Mouse (Mus musculus) forebrain, embryonic 16.5 days (tissue): Measurements from ENCODE around the gene Rassf5. TPM values are rescaled to one million over a fixed set of nuclear protein-coding genes. Genes with fewer than 3 reads are reported as not detected.

Experiments used
- ATAC-seq: fragments of 200-750 bp; cut with Nextera tagmentation; 2 replicates; pipeline ENCODE4 v1.8.0; 2017; ENCODE audit warnings: mild to moderate bottlenecking, moderate library complexity
- H3K27ac ChIP-seq: fragments of 300-500 bp; sonication (generic); 2 replicates; pipeline ENCODE4 v1.5.1; 2014; ENCODE audit warnings: low read length, control low read depth
- H3K27me3 ChIP-seq: fragments of 300-500 bp; sonication (generic); replicated peaks from 2 replicates; pipeline ENCODE4 v1.6.1; 2014; ENCODE audit warnings: low read length; ENCODE audit not compliant: control insufficient read depth, insufficient read depth
- H3K36me3 ChIP-seq: fragments of 300-500 bp; sonication (generic); 2 replicates; pipeline ENCODE4 v1.6.1; 2014; ENCODE audit not compliant: control insufficient read depth, insufficient read depth
- H3K4me1 ChIP-seq: fragments of 300-500 bp; sonication (generic); replicated peaks from 2 replicates; pipeline ENCODE4 v1.6.1; 2014; ENCODE audit warnings: low read length; ENCODE audit not compliant: control insufficient read depth, insufficient read depth
- H3K4me2 ChIP-seq: fragments of 300-500 bp; sonication (generic); 2 replicates; pipeline ENCODE4 v1.6.1; 2014; ENCODE audit warnings: mild to moderate bottlenecking, low read length, control low read depth
- H3K4me3 ChIP-seq: fragments of 300-500 bp; sonication (generic); replicated peaks from 2 replicates; pipeline ENCODE4 v1.5.1; 2014; ENCODE audit warnings: mild to moderate bottlenecking, low read length, control low read depth
- H3K9ac ChIP-seq: fragments of 300-500 bp; sonication (generic); replicated peaks from 2 replicates; pipeline ENCODE4 v1.6.1; 2014; ENCODE audit warnings: low read depth, low read length, control low read depth
- H3K9me3 ChIP-seq: fragments of 300-500 bp; sonication (generic); 2 replicates; pipeline ENCODE4 v1.6.1; 2016; ENCODE audit warnings: low read length; ENCODE audit not compliant: control insufficient read depth
- WGBS: fragments of 180-500 bp; shearing (Covaris S2); extraction: QIAGEN DNeasy Blood & Tissue Kit; methylation state at CpG from one replicate; pipeline ENCODE4 v1.1.7; 2014; 5-methylcytosine and 5-hydroxymethylcytosine counted together
- polyA plus RNA-seq: library from polyadenylated mRNA; unstranded; fragments of >200 nt; fragmentation: Nextera tagmentation; extraction: Ambion mirVana; gene quantifications from 2 replicates; pipeline ENCODE4 v1.2.1, GENCODE M21; 2015

Gene Rassf5
- polyA plus RNA-seq, 1 experiment from 2014 or later = 2.5 TPM

DNA sequence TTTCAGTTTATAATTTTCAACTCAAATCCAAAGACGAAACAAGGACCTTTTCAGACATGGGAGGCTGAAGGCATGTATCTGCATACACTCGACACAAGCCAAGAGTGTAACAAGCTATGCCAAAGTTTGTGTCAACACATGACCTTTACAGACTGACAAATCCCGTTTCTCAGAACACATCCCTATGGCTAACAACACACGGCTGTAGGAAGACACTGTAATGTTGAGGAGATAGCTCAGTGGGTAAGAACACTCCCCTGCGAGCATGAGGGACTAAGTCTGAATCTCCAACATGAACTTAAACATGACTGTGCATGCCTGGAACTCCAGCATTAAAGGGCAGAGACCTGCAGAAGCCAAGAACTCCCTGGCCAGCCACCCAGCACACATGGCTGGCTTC, 38.7 kb downstream of the Rassf5 start:
- Histone ChIP-seq H3K36me3 (no peaks in the 10 kb centered on the region), H3K4me3 (no peak overlapping the region), H3K4me1 (0 out of 2 replicates have a peak, but pooled peaks cover 3% of the 10 kb centered on the region), H3K9me3 (no peaks in the 10 kb centered on the region), H3K27me3 (no peaks in the 10 kb centered on the region), H3K4me2 (no peak overlapping the region), H3K9ac (no peak overlapping the region), H3K27ac (no peak overlapping the region)
- no peak for ATAC-seq
- 79% methylated on average over 5 of the region's 5 CpGs for WGBS

- Histone ChIP-seq H3K9me3 (no peaks in the 10 kb centered on the region), H3K9ac (no peak overlapping the region), H3K4me2 (no peak overlapping the region), H3K4me1 (no peaks in the 10 kb centered on the region), H3K27ac (no peak overlapping the region), H3K4me3 (no peak overlapping the region), H3K27me3 (no peaks in the 10 kb centered on the region), H3K36me3 (no peaks in the 10 kb centered on the region)
- WGBS = 87% methylated on average over 8 of the region's 8 CpGs
- no peak for ATAC-seq
Observed at GRCm38 (mm10) chr1:131204461-131204860, 40.6 kb downstream of the Rassf5 start.

- Histone ChIP-seq H3K9me3 (no peaks in the 10 kb centered on the region), H3K9ac (no peak overlapping the region), H3K36me3 (no peaks in the 10 kb centered on the region), H3K4me2 (no peak overlapping the region), H3K27me3 (no peaks in the 10 kb centered on the region), H3K27ac (no peak overlapping the region), H3K4me1 (no peaks in the 10 kb centered on the region), H3K4me3 (no peak overlapping the region)
- WGBS = 79% methylated on average over 4 of the region's 4 CpGs
- ATAC-seq = no peak
Observed at GRCm38 (mm10) chr1:131201391-131201790, 43.7 kb downstream of the Rassf5 start.

DNA sequence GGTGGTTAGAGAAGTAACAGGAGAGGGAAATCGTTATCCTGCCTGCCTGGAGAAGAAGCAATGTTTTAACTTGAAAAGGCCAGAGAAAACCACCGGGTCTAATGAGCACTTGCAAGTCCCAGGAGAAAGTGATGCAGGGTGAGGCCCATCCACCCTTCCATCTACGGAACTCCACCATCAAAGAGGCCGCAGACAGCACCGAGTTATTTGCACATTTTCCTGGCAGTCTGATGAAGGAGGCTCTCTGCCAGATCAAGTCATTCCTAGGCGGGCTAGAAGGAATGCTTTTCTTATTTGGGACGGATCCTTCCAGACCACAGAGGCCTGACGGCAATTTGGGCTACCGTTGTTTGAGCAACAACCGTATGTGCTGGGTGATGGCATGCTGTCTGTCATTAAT, 44.5 kb downstream of the Rassf5 start:
- Histone ChIP-seq H3K4me2 (no peak overlapping the region), H3K4me1 (no peaks in the 10 kb centered on the region), H3K4me3 (no peak overlapping the region), H3K9me3 (no peaks in the 10 kb centered on the region), H3K27me3 (no peaks in the 10 kb centered on the region), H3K9ac (no peak overlapping the region), H3K27ac (no peak overlapping the region), H3K36me3 (no peaks in the 10 kb centered on the region)
- no peak for ATAC-seq
- 46% methylated on average over 10 of the region's 10 CpGs for WGBS

- no peak for ATAC-seq
- Histone ChIP-seq H3K36me3 (no peaks in the 10 kb centered on the region), H3K4me1 (no peaks in the 10 kb centered on the region), H3K4me2 (no peak overlapping the region), H3K4me3 (no peak overlapping the region), H3K27ac (no peak overlapping the region), H3K27me3 (no peaks in the 10 kb centered on the region), H3K9ac (no peak overlapping the region), H3K9me3 (no peaks in the 10 kb centered on the region)
- 62% methylated on average over 12 of the region's 12 CpGs for WGBS
Observed at GRCm38 (mm10) chr1:131199976-131200375, 45.1 kb downstream of the Rassf5 start.

DNA sequence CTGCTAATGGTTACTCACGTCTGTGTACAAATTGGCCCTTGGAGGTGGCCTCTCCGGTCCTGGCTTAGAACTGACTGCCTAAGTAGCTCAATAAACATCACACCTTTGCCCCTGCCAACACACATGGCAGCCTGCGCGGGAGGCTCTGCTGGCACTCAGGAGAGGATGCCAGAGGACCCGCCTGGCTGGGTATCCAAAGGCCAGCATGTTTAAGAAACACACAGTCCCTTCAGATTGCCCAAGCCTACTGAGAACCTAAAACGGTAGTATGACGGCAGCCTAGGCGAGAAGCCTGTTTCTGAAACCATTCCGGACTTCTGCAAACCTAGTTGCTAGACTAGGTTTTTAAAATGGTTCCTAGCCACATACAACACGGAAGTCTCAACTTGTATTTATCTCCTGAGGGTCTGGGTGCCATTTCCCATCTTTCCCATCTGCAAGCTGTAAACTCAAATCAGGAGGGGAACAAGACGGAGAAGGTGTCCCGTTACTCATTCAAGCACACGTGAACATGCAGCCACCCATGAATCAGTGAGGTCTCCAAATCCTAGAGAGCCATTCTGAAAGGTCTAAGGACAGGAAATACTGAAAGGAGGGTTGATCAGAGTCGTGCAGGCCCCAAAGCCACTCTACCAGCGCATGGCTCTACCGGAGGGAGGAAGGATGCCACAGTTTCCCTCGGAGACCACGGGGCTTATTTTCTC, 45.8 kb downstream of the Rassf5 start:
- H3K4me2 ChIP-seq = no peak overlapping the region
- no peak overlapping the region for H3K27ac ChIP-seq
- ATAC-seq = no peak
- H3K27me3 ChIP-seq = no peaks in the 10 kb centered on the region
- WGBS = 79% methylated on average over 18 of the region's 18 CpGs
- H3K9ac ChIP-seq = no peak overlapping the region
- H3K9me3 ChIP-seq = no peaks in the 10 kb centered on the region
- no peaks in the 10 kb centered on the region for H3K36me3 ChIP-seq
- H3K4me1 ChIP-seq = no peaks in the 10 kb centered on the region
- H3K4me3 ChIP-seq = no peak overlapping the region

- H3K9me3 ChIP-seq = no peaks in the 10 kb centered on the region
- H3K27ac ChIP-seq = no peak overlapping the region
- no peak for ATAC-seq
- no peak overlapping the region for H3K9ac ChIP-seq
- 71% methylated on average over 9 of the region's 9 CpGs for WGBS
- no peaks in the 10 kb centered on the region for H3K36me3 ChIP-seq
- H3K4me1 ChIP-seq = no peaks in the 10 kb centered on the region
- no peaks in the 10 kb centered on the region for H3K27me3 ChIP-seq
- H3K4me3 ChIP-seq = no peak overlapping the region
- H3K4me2 ChIP-seq = no peak overlapping the region
Observed at GRCm38 (mm10) chr1:131198417-131198960, 46.6 kb downstream of the Rassf5 start.

DNA sequence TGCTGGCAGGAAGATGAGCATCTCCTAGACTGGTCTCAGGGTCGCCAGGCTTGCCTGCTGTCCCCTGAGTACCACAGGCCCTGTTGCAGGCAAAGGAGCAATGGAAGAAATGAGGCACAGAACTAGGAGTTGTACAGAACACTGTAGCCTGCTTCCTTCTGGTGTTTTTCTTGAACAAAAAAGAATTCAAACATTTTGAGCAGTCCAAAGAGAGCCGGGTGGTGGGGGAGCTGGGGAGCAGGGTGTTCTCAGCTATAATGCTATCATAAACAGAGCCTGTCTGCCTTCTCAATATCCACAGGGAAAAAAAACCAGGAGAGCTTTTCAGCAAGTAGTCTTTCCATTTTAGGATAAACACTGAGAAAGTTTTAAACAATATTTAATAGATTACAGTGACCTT, 49.0 kb downstream of the Rassf5 start:
- Histone ChIP-seq H3K36me3 (no peaks in the 10 kb centered on the region), H3K9ac (no peak overlapping the region), H3K4me1 (no peaks in the 10 kb centered on the region), H3K4me3 (no peak overlapping the region), H3K9me3 (no peaks in the 10 kb centered on the region), H3K27me3 (no peaks in the 10 kb centered on the region), H3K4me2 (no peak overlapping the region), H3K27ac (no peak overlapping the region)
- WGBS = 54% methylated on average over 2 of the region's 2 CpGs
- ATAC-seq = no peak

GRCm38 (mm10) chr1:131195653-131196052, 49.4 kb downstream of the Rassf5 start:
- Histone ChIP-seq H3K27me3 (no peaks in the 10 kb centered on the region), H3K4me1 (no peaks in the 10 kb centered on the region), H3K9ac (no peak overlapping the region), H3K4me3 (no peak overlapping the region), H3K36me3 (no peaks in the 10 kb centered on the region), H3K4me2 (no peak overlapping the region), H3K9me3 (no peaks in the 10 kb centered on the region), H3K27ac (no peak overlapping the region)
- WGBS = 86% methylated on average over 7 of the region's 7 CpGs
- ATAC-seq = no peak
